Mouse (Mus musculus): ENCODE measurements at regions not wholly inside any gene's neighbourhood (a gene's known extent, or its start where the extent isn't known, plus 50 kb on each side); places are given as distances from the start of the nearest gene placed in this dataset.

DNA sequence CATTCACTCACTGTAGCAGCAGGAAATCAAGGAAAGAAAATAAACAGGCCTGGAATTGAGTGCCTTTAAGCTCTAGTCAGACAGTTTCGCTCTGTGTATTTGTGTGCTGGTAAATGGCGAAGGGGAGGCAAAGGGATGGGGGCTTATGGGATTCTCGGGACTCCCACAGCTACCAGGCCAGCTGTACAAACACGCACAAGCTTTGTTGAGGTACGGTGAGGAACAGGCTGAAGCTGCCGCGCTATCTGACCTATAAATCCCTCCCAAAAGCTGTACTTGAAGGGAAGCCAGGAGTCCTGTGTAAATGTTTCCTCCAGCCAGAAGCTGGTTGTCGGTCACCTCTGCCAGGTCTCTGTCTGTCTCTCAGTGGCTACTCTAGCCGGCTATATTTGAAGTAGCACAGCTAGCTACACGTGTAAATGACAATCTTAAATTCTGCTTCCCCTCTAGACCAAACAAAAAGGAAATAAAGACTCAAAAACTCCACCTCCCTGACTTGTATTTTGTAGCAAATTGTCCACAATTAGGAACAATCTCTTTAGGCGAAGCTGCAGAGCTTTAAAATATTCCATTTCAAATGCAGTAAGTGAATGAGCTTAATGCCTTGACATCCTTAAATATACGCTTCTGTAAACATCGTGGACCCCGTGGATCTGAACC is 210.5 kb upstream of the Ferd3l start:
- Histone ChIP-seq H3K9ac (no peak overlapping the region), H3K9me3 (no peaks in the 10 kb centered on the region), H3K4me3 (replicated peaks) (no peak overlapping the region), H3K36me3 (no peaks in the 10 kb centered on the region), H3K27ac (peak overlapping the region; percentile 18; the same call in 1 of the 2 replicates), H3K4me2 (replicated peaks) (peak overlapping the region; percentile 43), H3K27me3 (replicated peaks) (no peaks in the 10 kb centered on the region), H3K4me1 (replicated peaks) (0 out of 2 replicates have a peak, but pooled peaks cover 6% of the 10 kb centered on the region)
- 16% methylated on average over 14 of the region's 14 CpGs for WGBS
- no peak for ATAC-seq

DNA sequence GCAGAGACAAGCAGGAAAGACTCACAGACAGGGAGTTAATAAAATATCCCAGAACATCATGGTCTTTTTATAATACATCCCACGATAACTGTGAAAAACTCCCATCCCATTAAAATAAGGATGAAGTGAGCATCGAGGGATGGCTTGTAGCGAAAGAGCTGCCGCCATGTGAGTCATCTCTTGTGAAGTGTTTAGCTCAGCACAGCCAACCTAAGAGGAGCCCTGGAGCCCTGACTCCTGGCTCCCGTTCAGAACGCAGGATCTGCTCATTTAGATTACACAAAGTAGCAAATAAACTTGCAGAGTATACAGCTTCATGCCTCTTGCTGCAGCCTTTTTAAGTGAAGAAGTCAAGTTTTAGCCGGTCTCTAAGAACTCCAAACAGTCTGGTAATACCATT is 209.2 kb upstream of the Ferd3l start:
- no peaks in the 10 kb centered on the region for H3K27me3 ChIP-seq (replicated peaks)
- no peaks in the 10 kb centered on the region for H3K9me3 ChIP-seq
- peak; percentile 77 for ATAC-seq
- no peak overlapping the region for H3K9ac ChIP-seq
- H3K4me1 ChIP-seq (replicated peaks), result 0 out of 2 replicates have a peak, but pooled peaks cover 6% of the 10 kb centered on the region
- H3K4me2 ChIP-seq (replicated peaks), result 0 out of 2 replicates have a peak overlapping the region, but pooled peaks have one; percentile 15
- 36% methylated on average over 7 of the region's 7 CpGs for WGBS
- 0 out of 2 replicates have a peak overlapping the region, but pooled peaks have one; percentile 20 for H3K27ac ChIP-seq
- no peaks in the 10 kb centered on the region for H3K36me3 ChIP-seq
- no peak overlapping the region for H3K4me3 ChIP-seq (replicated peaks)

DNA sequence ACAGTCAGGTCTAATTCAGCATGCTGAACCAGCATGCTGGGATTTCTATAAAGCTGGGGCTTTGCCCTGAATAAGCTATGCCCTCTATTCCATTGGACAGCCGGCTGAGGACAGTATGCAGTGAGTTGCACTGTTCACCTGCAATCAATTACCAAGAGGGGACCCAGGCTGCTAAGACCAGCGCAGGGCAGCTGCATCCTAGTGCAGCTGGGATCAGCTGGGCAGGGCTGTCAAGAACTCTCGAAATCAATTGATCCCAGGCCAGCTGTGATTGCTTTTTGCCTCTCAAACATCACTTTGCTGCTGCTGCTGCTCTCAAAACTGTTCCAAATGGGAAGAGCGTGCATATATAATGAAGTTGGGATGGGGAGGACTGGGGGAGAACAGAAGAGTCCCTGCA is 196.3 kb upstream of the Ferd3l start:
- no peaks in the 10 kb centered on the region for H3K36me3 ChIP-seq
- no peak for ATAC-seq
- H3K27ac ChIP-seq, result no peak overlapping the region
- no peaks in the 10 kb centered on the region for H3K9me3 ChIP-seq
- H3K9ac ChIP-seq, result no peak overlapping the region
- 36% methylated on average over 4 of the region's 4 CpGs for WGBS
- H3K4me3 ChIP-seq (replicated peaks), result no peak overlapping the region
- no peaks in the 10 kb centered on the region for H3K4me1 ChIP-seq (replicated peaks)
- H3K27me3 ChIP-seq (replicated peaks), result no peaks in the 10 kb centered on the region
- H3K4me2 ChIP-seq (replicated peaks), result no peak overlapping the region

DNA sequence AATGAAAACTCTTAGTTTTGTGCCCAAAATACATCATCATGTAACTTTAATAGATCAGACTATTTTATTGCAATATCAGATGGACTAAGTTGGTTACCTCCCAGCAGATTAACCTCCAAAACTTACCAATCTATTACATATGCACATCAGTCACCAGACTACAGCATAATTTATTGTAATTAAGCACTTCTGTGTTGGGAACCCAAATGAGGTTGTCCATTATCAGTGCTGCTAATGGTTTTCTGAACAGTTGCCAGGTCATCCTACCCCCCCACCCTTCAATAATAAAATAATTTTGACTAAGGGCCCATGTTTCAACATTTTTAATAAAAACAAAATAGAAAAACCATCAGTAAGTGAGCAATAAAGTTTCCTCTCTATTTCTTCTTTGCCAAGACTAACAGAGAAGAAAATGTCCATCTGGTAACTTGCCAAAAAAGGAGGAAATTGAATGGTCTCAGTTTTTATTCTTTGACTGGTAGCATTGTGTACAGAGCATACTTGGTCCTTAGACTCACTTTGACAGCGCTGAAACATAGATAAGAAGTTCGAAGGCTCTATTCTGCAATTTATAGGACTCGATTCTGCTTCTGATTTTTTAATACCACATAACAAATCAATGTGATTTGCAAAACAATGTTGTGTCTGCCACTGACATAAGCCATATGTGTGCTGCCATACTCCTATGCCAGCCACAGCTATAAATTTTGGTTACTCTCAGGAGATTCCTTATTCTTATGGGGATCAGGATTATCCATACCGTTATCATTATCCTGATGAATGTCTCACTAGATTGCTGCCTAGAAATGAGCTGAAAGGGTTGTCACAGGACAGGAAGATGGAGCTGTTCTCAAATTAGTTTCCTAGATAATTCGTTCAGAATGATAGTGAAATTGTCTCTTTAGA is 152.4 kb upstream of the Ferd3l start:
- no peak overlapping the region for H3K9ac ChIP-seq
- no peak for ATAC-seq
- H3K4me2 ChIP-seq (replicated peaks), result no peak overlapping the region
- no peak overlapping the region for H3K27ac ChIP-seq
- WGBS, result 70% methylated on average over 5 of the region's 5 CpGs
- H3K27me3 ChIP-seq (replicated peaks), result no peaks in the 10 kb centered on the region
- H3K4me1 ChIP-seq (replicated peaks), result no peaks in the 10 kb centered on the region
- no peaks in the 10 kb centered on the region for H3K9me3 ChIP-seq
- no peaks in the 10 kb centered on the region for H3K36me3 ChIP-seq
- H3K4me3 ChIP-seq (replicated peaks), result no peak overlapping the region

DNA sequence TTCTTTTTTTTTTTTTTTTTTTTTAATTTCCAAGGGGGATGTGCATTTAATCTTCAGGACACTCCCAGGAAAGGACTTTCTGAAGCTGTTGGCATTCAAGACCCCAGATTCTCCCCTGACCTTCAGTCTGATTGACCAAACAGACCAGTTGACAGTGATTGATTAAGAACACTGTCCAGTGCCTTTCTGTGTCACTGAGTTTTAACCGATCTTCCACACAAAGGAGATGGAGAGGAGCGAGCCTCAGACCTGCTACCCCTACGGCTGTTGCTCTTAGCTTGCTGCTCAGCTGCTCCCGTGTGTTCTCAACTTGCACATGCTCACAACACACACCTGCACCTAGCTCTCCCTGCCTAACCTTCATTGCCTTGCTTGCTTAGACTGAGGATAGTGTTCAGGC is 149.7 kb upstream of the Ferd3l start:
- no peak overlapping the region for H3K4me2 ChIP-seq (replicated peaks)
- no peak overlapping the region for H3K4me3 ChIP-seq (replicated peaks)
- no peaks in the 10 kb centered on the region for H3K36me3 ChIP-seq
- 49% methylated on average over 4 of the region's 4 CpGs for WGBS
- H3K27me3 ChIP-seq (replicated peaks), result no peaks in the 10 kb centered on the region
- H3K4me1 ChIP-seq (replicated peaks), result no peaks in the 10 kb centered on the region
- H3K27ac ChIP-seq, result no peak overlapping the region
- ATAC-seq, result no peak
- H3K9me3 ChIP-seq, result no peaks in the 10 kb centered on the region
- no peak overlapping the region for H3K9ac ChIP-seq

DNA sequence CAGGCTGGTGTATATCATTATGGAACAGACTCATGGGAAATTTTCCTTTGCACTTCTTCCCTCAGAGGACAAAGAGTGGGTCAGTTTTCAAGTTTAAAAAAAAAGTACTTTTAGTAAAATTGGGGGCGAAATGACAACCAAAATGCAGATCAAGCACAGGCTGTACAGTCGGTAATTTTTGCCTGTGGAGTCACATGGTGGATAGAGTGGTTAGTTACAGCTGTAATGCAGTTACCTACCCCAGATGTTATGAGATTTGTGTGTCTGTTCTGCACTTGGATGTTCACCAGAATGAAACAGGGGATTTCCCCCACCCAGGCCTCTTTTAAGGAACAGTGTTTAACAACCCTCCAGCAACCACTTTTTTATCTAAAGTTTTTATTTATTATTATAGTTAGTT is 148.3 kb upstream of the Ferd3l start:
- H3K4me3 ChIP-seq (replicated peaks), result no peak overlapping the region
- no peak overlapping the region for H3K27ac ChIP-seq
- H3K9me3 ChIP-seq, result no peaks in the 10 kb centered on the region
- H3K4me2 ChIP-seq (replicated peaks), result no peak overlapping the region
- ATAC-seq, result no peak
- H3K27me3 ChIP-seq (replicated peaks), result no peaks in the 10 kb centered on the region
- WGBS, result 65% methylated on average over 2 of the region's 2 CpGs
- no peaks in the 10 kb centered on the region for H3K4me1 ChIP-seq (replicated peaks)
- H3K9ac ChIP-seq, result no peak overlapping the region
- no peaks in the 10 kb centered on the region for H3K36me3 ChIP-seq

DNA sequence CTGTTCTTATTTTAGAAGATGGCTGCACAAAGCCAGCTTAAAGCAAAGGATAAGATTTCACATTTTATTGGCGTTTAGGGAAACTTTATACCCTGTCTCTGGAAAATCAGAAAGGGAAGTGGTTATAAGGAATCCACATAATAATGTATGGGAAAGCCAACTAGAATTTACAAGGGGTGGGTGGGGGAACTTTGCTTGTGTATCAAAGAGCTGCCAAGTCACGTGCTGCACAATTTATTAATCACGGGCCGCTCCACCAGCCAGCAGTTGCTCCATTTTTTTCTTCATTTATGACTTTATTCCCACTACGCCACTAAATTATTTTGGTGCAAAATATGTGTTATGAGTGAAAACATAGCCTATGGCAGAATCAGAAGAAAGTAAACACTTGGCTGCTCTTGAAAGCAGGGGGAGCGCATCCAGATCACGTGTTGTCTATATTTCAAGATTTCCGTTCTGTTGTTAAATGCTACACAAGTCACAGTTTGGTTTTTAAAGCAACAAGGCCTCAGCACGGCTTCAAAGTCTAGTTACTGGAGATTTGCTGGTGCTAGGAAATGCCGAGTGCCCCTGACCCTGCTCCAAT is 123.9 kb upstream of the Ferd3l start:
- Histone ChIP-seq H3K4me1 (replicated peaks) (no peaks in the 10 kb centered on the region), H3K9ac (no peak overlapping the region), H3K27ac (no peak overlapping the region), H3K9me3 (no peaks in the 10 kb centered on the region), H3K27me3 (replicated peaks) (no peaks in the 10 kb centered on the region), H3K36me3 (no peaks in the 10 kb centered on the region), H3K4me3 (replicated peaks) (no peak overlapping the region), H3K4me2 (replicated peaks) (no peak overlapping the region)
- WGBS, result 81% methylated on average over 10 of the region's 10 CpGs
- no peak for ATAC-seq

DNA sequence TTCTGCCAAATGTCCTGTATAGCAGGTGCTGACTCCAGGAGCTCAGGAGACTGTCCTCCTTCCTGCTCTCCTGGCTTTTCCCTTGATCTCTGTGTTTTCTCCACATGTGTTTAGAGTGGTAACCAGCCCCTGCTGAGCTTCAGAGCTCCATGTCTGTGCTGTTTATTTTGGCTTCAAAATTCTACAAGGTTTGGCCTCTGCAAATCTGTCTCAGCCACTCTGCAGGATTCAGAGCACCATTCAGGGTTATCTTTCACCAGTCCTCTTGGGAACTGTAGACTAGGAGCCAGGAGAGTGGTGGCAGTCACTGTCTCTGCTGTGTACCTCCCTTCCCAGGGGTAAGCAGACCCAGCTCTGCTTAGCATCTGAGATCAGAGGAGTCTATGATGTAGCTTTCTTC is 102.7 kb upstream of the Ferd3l start:
- H3K27ac ChIP-seq, result no peak overlapping the region
- no peak overlapping the region for H3K9ac ChIP-seq
- no peaks in the 10 kb centered on the region for H3K9me3 ChIP-seq
- ATAC-seq, result no peak
- H3K4me1 ChIP-seq (replicated peaks), result no peaks in the 10 kb centered on the region
- no peaks in the 10 kb centered on the region for H3K36me3 ChIP-seq
- H3K4me3 ChIP-seq (replicated peaks), result no peak overlapping the region
- H3K27me3 ChIP-seq (replicated peaks), result no peaks in the 10 kb centered on the region
- H3K4me2 ChIP-seq (replicated peaks), result no peak overlapping the region

DNA sequence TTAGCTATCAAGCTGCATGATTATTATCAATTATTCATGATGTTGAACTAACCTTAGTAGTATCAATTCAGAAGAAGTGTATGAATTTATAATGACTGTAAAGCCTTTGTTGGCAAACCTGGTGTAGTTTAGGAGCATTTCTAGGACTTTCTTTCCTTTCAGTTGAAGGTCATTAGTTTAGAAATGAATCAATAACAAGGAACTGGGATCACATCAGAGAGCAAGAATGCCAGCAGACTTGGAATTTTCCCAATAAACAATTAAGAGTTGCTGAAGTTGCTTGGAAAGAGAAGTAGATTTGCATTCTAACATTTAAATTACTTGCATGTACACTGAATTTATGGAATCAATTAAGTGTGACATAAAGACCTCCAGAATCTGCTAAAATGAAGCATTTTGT is 79.1 kb upstream of the Ferd3l start:
- H3K9me3 ChIP-seq, result no peaks in the 10 kb centered on the region
- H3K27me3 ChIP-seq (replicated peaks), result no peaks in the 10 kb centered on the region
- H3K9ac ChIP-seq, result no peak overlapping the region
- no peak overlapping the region for H3K27ac ChIP-seq
- no peaks in the 10 kb centered on the region for H3K4me1 ChIP-seq (replicated peaks)
- no peak for ATAC-seq
- H3K4me2 ChIP-seq (replicated peaks), result no peak overlapping the region
- no peaks in the 10 kb centered on the region for H3K36me3 ChIP-seq
- no peak overlapping the region for H3K4me3 ChIP-seq (replicated peaks)

DNA sequence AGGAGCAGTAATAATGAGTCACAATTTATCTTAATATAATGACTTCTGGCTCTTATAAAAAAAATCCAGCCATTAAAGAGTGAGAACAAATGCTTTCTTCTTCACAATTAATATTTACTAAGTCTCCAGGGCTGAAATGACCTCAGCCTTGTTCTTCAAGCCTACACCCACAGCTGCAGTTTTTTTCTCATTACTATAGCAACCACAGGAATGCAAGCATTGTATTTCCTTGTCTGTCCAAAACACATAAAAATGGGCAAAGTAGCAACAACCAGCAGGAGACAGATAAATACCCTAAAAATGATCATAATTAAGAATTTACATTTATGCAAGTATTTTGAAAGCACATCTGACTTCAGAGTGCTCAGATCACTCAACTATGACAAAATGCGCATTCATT is 76.5 kb upstream of the Ferd3l start:
- Histone ChIP-seq H3K4me2 (replicated peaks) (no peak overlapping the region), H3K27me3 (replicated peaks) (no peaks in the 10 kb centered on the region), H3K27ac (no peak overlapping the region), H3K36me3 (no peaks in the 10 kb centered on the region), H3K4me1 (replicated peaks) (no peaks in the 10 kb centered on the region), H3K9ac (no peak overlapping the region), H3K4me3 (replicated peaks) (no peak overlapping the region), H3K9me3 (no peaks in the 10 kb centered on the region)
- no peak for ATAC-seq
- WGBS, result 68% methylated on average over 1 of the region's 1 CpGs
